In genomic region chr14:61611766-61612165, GRCm38 (mm10) we compare ENCODE assay signal across 20 mouse cellular contexts. TPM values are rescaled to one million over a fixed set of nuclear protein-coding genes. Genes with fewer than 3 reads are reported as not detected.
DNase-seq lines count a peak whose midpoint lies in the region; ATAC-seq and TF ChIP-seq lines count a peak whose summit lies in the region.
"Had no signal": no experiment of that assay in that cellular context is flagged by ENCODE, and none has a peak within 500 bp of the region (broad histone marks: within the 10 kb centered on the region; RNA-seq: fewer than 3 reads in every experiment).

No protein-coding gene starts in this region.

- peak; percentile 67 for DNase-seq in kidney, adult 18-20 months
- peak; percentile 74 to 85 for DNase-seq in kidney, adult 8-10 months
- peak; percentile 31 for DNase-seq in kidney, postnatal 0 days (ENCODE audit: low spot score)
- DNase-seq in kidney, postnatal 36 days, result peak; percentile 66 to 84
- no peak for DNase-seq in layer of hippocampus, adult 9-10 months (ENCODE audit: low spot score)
- DNase-seq in heart, embryonic 10.5 days (ENCODE audit: low spot score), result no peak
- DNase-seq: adrenal gland, adult 8-10 months; adrenal gland, postnatal 36 days; cerebellum, adult 2 months; cerebellum, postnatal 10 days; gastrocnemius, postnatal 10 days; heart, adult 2 months had no signal

- H3K27ac ChIP-seq in kidney, postnatal 0 days, result no peak overlapping the region; the same call in 1 of the 2 replicates
- no peak overlapping the region for H3K27ac ChIP-seq in hindbrain, embryonic 16.5 days (ENCODE audit: low read depth, low read length)
- no peak overlapping the region for H3K27ac ChIP-seq in heart, embryonic 10.5 days
- H3K27ac ChIP-seq: embryonic facial prominence, embryonic 10.5 days; forebrain, embryonic 10.5 days; heart, adult 2 months; hindbrain, embryonic 10.5 days; hindbrain, embryonic 14.5 days had no signal

- no peaks in the 10 kb centered on the region for H3K9me3 ChIP-seq in kidney, postnatal 0 days (replicated peaks; ENCODE audit: low read length)
- no peaks in the 10 kb centered on the region; the same call in 1 of the 2 replicates for H3K9me3 ChIP-seq in hindbrain, embryonic 16.5 days (ENCODE audit: control insufficient read depth, low read length)
- H3K9me3 ChIP-seq in heart, embryonic 10.5 days, result no peaks in the 10 kb centered on the region
- H3K9me3 ChIP-seq: embryonic facial prominence, embryonic 10.5 days; forebrain, embryonic 10.5 days; heart, embryonic 12.5 days; hindbrain, embryonic 10.5 days had no signal

- no peaks in the 10 kb centered on the region for H3K36me3 ChIP-seq in kidney, postnatal 0 days (ENCODE audit: insufficient read depth, low read length)
- peaks cover 8% of the 10 kb centered on the region for H3K36me3 ChIP-seq in hindbrain, embryonic 16.5 days (ENCODE audit: control insufficient read depth, insufficient read depth, low read length)
- H3K36me3 ChIP-seq in heart, embryonic 10.5 days, result no peaks in the 10 kb centered on the region
- H3K36me3 ChIP-seq: forebrain, embryonic 10.5 days had no signal

- no peak overlapping the region for H3K4me3 ChIP-seq in kidney, postnatal 0 days (replicated peaks; ENCODE audit: low read depth, low read length)
- H3K4me3 ChIP-seq in hindbrain, embryonic 16.5 days (ENCODE audit: low read length), result no peak overlapping the region
- no peak overlapping the region for H3K4me3 ChIP-seq in heart, embryonic 10.5 days
- H3K4me3 ChIP-seq: embryonic facial prominence, embryonic 10.5 days; erythroblast, embryonic 14.5 days; forebrain, embryonic 10.5 days; heart, adult 2 months; heart, embryonic 12.5 days; hindbrain, embryonic 10.5 days had no signal

- no peaks in the 10 kb centered on the region for H3K27me3 ChIP-seq in kidney, postnatal 0 days (ENCODE audit: insufficient read depth, low read length)
- H3K27me3 ChIP-seq in hindbrain, embryonic 16.5 days (replicated peaks; ENCODE audit: control insufficient read depth, insufficient read depth, low read length), result no peaks in the 10 kb centered on the region
- H3K27me3 ChIP-seq in heart, embryonic 10.5 days (ENCODE audit: insufficient read depth, poor library complexity, severe bottlenecking), result no peaks in the 10 kb centered on the region
- H3K27me3 ChIP-seq: heart, embryonic 12.5 days had no signal

- no peak for TF ChIP-seq CTCF in kidney, postnatal 0 days (IDR thresholded peaks at IDR 0.05; ENCODE audit: low read depth)

- no peak overlapping the region for H3K9ac ChIP-seq in kidney, postnatal 0 days (ENCODE audit: low read depth, low read length)
- H3K9ac ChIP-seq in hindbrain, embryonic 16.5 days (ENCODE audit: low read depth, low read length), result no peak overlapping the region
- H3K9ac ChIP-seq: heart, embryonic 12.5 days; hindbrain, embryonic 14.5 days had no signal

- ATAC-seq in kidney, postnatal 0 days (replicated peaks; ENCODE audit: low FRiP score, low read depth), result no peak; the same call in 1 of the 2 replicates
- no peak for ATAC-seq in hindbrain, embryonic 16.5 days
- ATAC-seq: forebrain, embryonic 14.5 days had no signal

- 83% methylated on average over 5 of the region's 5 CpGs for WGBS in kidney, postnatal 0 days
- WGBS in hindbrain, embryonic 16.5 days, result 92% methylated on average over 5 of the region's 5 CpGs
- WGBS in heart, embryonic 10.5 days, result 88% methylated on average over 5 of the region's 5 CpGs

- H3K4me1 ChIP-seq in kidney, postnatal 0 days (replicated peaks; ENCODE audit: insufficient read depth, low read length), result no peaks in the 10 kb centered on the region
- H3K4me1 ChIP-seq in hindbrain, embryonic 16.5 days (ENCODE audit: control insufficient read depth, insufficient read depth, low read depth, low read length), result no peaks in the 10 kb centered on the region
- no peaks in the 10 kb centered on the region for H3K4me1 ChIP-seq in heart, embryonic 10.5 days
- H3K4me1 ChIP-seq: embryonic facial prominence, embryonic 10.5 days; forebrain, embryonic 10.5 days; heart, embryonic 12.5 days; hindbrain, embryonic 10.5 days had no signal

- H3K4me2 ChIP-seq in kidney, postnatal 0 days (ENCODE audit: low read length), result no peak overlapping the region
- H3K4me2 ChIP-seq in hindbrain, embryonic 16.5 days (ENCODE audit: low read length), result no peak overlapping the region
- H3K4me2 ChIP-seq: heart, embryonic 12.5 days; hindbrain, embryonic 14.5 days had no signal

RNA-seq across cellular contexts. Expression of gene Kcnrg, which starts 4.5 kb away (rescaled TPM):
- polyA plus RNA-seq in kidney, postnatal 0 days (2015; fragmentation: Nextera tagmentation; extraction: Ambion mirVana), result 0.50 and 0.58 TPM in 2 replicates
- polyA plus RNA-seq in hindbrain, embryonic 16.5 days (2015; fragmentation: Nextera tagmentation; extraction: Ambion mirVana), result 2.6 and 2.7 TPM in 2 replicates
- polyA plus RNA-seq in heart, embryonic 10.5 days (2016; fragmentation: Nextera tagmentation; extraction: Ambion mirVana), result 0.23 and 0.39 TPM in 2 replicates
- polyA plus RNA-seq: erythroblast, embryonic 14.5 days had no signal

RNA-seq across cellular contexts. Expression of gene Trim13, which starts 13.7 kb away (rescaled TPM):
- 22.7 and 23.6 TPM in 2 replicates for polyA plus RNA-seq in kidney, postnatal 0 days (2015; fragmentation: Nextera tagmentation; extraction: Ambion mirVana)
- polyA plus RNA-seq in hindbrain, embryonic 16.5 days (2015; fragmentation: Nextera tagmentation; extraction: Ambion mirVana), result 40.8 and 41.0 TPM in 2 replicates
- 9.0 and 13.2 TPM in 2 replicates for polyA plus RNA-seq in heart, embryonic 10.5 days (2016; fragmentation: Nextera tagmentation; extraction: Ambion mirVana)
- polyA plus RNA-seq: erythroblast, embryonic 14.5 days had no signal

RNA-seq across cellular contexts. Expression of gene Spryd7, which starts 55.1 kb away (rescaled TPM):
- polyA plus RNA-seq in kidney, postnatal 0 days (2015; fragmentation: Nextera tagmentation; extraction: Ambion mirVana), result 30.7 and 31.5 TPM in 2 replicates
- polyA plus RNA-seq in hindbrain, embryonic 16.5 days (2015; fragmentation: Nextera tagmentation; extraction: Ambion mirVana), result 55.3 and 61.8 TPM in 2 replicates
- polyA plus RNA-seq in heart, embryonic 10.5 days (2016; fragmentation: Nextera tagmentation; extraction: Ambion mirVana), result 26.0 and 26.9 TPM in 2 replicates

Comparison
In these comparisons a context has a peak if more than half of its experiments do, and no peak if none do; other contexts are left out.
1. DNase-seq: peak in kidney, adult 18-20 months (single experiment), kidney, adult 8-10 months (2 of 2), kidney, postnatal 0 days (single experiment) and kidney, postnatal 36 days (2 of 2); none in layer of hippocampus, adult 9-10 months (single experiment) and heart, embryonic 10.5 days (single experiment).